Mouse (Mus musculus): ENCODE measurements around the gene Col23a1. TPM values are rescaled to one million over a fixed set of nuclear protein-coding genes. Genes with fewer than 3 reads are reported as not detected.
A peak's percentile ranks its signal among the peaks of the same experiment; 100 is the strongest.

The Col23a1 gene
- polyA plus RNA-seq, 1 experiment from 2014 or later: 11.1 TPM

DNA sequence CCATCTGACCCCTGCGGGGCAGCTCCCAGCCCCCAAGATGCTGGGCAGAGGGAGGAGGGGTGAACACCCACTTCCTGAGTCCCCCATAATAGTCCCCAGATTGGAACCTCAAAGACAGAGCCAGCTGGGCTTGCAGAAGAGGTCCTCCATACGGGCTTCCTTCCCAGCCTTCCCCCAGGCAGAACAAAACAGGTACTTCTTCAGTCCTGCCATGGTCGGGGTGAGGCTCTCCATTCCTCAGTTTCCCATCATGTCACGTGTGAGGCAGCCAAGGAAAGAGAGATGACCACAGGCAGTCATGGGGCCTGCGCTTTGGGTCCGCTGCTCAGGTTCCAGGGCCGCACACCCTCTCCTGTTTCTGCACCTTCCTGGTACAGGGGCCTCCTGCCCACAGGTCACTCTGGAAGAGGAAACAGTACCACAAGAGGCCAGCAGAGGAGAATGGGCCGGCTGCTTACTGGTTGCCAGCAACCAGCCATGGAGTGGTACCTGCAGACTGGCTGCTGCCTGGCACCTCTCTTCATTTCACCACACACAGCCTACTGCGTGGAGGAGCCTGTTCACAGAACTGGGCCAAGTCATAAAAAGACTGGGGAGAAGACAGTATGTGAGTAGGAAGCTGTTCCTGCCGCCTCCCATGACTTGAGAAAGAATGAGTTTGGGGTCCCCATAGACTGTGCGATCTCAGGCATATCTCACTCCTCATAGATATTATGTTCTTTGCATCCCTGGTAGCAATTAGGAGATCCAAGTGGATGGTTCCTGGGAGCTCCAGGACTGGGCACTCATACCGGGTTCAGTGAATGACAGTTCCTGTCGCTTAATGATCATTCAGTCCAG, 249.4 kb downstream of the Col23a1 start:
- Histone ChIP-seq H3K9ac (ENCODE audit: low read length) (no peak overlapping the region), H3K4me1 (ENCODE audit: control insufficient read depth, insufficient read depth, low read length) (0 out of 2 replicates have a peak, but pooled peaks cover 4% of the 10 kb centered on the region), H3K4me2 (no peak overlapping the region), H3K27ac (ENCODE audit: low read depth, low read length) (no peak overlapping the region), H3K4me3 (ENCODE audit: low read depth, low read length) (no peak overlapping the region), H3K27me3 (ENCODE audit: control insufficient read depth, insufficient read depth, low read length) (no peaks in the 10 kb centered on the region), H3K36me3 (ENCODE audit: control insufficient read depth, insufficient read depth, low read length) (no peaks in the 10 kb centered on the region), H3K9me3 (ENCODE audit: control insufficient read depth, low read length) (no peaks in the 10 kb centered on the region)
- WGBS: 57% methylated on average over 13 of the region's 13 CpGs
- DNase-seq (ENCODE audit: low spot score, missing footprints) (no peak), ATAC-seq (ENCODE audit: low FRiP score) (peak; percentile 3; the same call in 1 of the 2 replicates)

DNA sequence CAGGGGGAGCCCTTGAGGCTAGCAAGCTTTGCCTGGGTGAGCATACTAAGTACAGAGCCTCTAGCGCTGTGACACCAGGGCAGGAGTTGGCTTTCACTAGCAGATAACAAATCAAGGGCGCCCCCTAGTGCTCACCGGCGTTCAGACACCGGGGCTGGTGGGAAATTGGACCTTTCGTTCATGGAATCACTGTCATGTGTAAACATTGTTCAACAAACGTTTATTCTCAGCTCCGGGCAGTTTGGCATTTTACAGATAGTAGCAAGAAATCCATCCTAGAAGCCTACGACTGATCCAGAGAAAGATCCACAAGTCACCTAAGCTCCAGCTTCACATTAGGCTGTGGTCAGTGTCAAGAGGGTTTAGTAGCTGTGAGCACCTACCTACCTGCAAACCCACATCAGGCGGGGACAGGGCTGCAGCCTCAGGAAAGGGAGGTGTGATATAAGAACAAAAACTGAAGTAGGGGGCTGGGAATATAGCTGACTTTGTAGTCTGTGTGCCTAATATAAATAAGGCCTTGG, 250.1 kb downstream of the Col23a1 start:
- 13% methylated on average over 10 of the region's 10 CpGs for WGBS
- no peak overlapping the region for H3K9ac ChIP-seq (ENCODE audit: low read length)
- no peak overlapping the region for H3K27ac ChIP-seq (ENCODE audit: low read depth, low read length)
- peak; percentile 88 for ATAC-seq (ENCODE audit: low FRiP score)
- H3K4me3 ChIP-seq (ENCODE audit: low read depth, low read length): no peak overlapping the region
- DNase-seq (ENCODE audit: low spot score, missing footprints): peak; percentile 100
- H3K9me3 ChIP-seq (ENCODE audit: control insufficient read depth, low read length): no peaks in the 10 kb centered on the region
- no peaks in the 10 kb centered on the region for H3K27me3 ChIP-seq (ENCODE audit: control insufficient read depth, insufficient read depth, low read length)
- no peak overlapping the region for H3K4me2 ChIP-seq
- 0 out of 2 replicates have a peak, but pooled peaks cover 4% of the 10 kb centered on the region for H3K4me1 ChIP-seq (ENCODE audit: control insufficient read depth, insufficient read depth, low read length)
- no peaks in the 10 kb centered on the region for H3K36me3 ChIP-seq (ENCODE audit: control insufficient read depth, insufficient read depth, low read length)

DNA sequence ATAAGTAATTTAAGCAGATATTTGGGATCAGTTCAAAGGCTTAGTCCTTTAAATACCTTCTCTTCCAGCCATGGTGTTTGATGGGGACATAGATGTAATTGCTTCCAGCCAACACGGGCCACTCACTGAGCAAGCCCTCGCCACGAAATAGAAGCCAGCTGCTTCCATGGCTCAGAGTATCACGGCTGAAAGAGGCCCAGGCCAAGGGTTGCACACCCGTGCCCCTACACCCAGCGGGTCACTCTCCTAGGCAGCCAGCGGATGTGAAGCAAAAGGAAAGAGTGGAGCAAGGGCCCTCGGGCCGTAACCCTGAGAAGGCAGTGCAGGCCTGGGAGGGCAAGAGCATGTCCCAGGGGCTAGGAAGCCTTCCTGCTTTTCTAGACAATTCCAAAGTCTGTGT, 252.7 kb downstream of the Col23a1 start:
- H3K36me3 ChIP-seq (ENCODE audit: control insufficient read depth, insufficient read depth, low read length): no peaks in the 10 kb centered on the region
- no peak for DNase-seq (ENCODE audit: low spot score, missing footprints)
- H3K4me3 ChIP-seq (ENCODE audit: low read depth, low read length): no peak overlapping the region
- no peak overlapping the region for H3K27ac ChIP-seq (ENCODE audit: low read depth, low read length)
- H3K9me3 ChIP-seq (ENCODE audit: control insufficient read depth, low read length): no peaks in the 10 kb centered on the region
- H3K4me1 ChIP-seq (ENCODE audit: control insufficient read depth, insufficient read depth, low read length): 0 out of 2 replicates have a peak, but pooled peaks cover 4% of the 10 kb centered on the region
- no peak overlapping the region for H3K9ac ChIP-seq (ENCODE audit: low read length)
- WGBS: 55% methylated on average over 9 of the region's 9 CpGs
- no peak for ATAC-seq (ENCODE audit: low FRiP score)
- no peak overlapping the region for H3K4me2 ChIP-seq
- no peaks in the 10 kb centered on the region for H3K27me3 ChIP-seq (ENCODE audit: control insufficient read depth, insufficient read depth, low read length)

DNA sequence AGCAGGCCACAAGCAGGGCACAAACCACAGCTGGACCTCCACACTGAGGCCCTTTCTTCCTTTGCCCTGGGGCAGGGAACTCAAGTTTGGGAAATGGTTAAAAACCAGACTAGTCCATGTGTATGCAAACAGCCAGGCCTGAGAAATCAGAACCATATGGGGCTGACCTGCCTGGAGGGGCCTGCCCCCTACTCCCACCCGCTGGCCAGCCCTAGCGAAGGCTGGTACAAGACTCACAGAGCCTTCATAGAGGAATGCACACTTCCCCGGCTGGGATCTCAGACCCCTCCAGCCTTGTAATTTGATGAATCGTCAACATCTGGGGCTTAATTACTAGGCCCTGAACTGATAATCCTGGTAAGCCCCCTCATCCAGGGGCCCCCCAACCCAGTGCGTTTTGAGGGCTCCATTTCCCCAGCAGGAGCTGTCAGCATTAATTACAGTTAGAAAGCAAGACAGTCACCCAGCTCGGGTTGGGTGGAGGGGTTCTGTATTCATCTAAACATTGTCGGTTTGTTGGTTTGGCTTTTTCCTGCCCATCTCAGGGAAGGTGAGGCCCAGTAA, 253.8 kb downstream of the Col23a1 start:
- no peak overlapping the region for H3K4me3 ChIP-seq (ENCODE audit: low read depth, low read length)
- WGBS: 34% methylated on average over 7 of the region's 7 CpGs
- ATAC-seq (ENCODE audit: low FRiP score) (no peak), DNase-seq (ENCODE audit: low spot score, missing footprints) (no peak)
- no peaks in the 10 kb centered on the region for H3K36me3 ChIP-seq (ENCODE audit: control insufficient read depth, insufficient read depth, low read length)
- no peaks in the 10 kb centered on the region for H3K9me3 ChIP-seq (ENCODE audit: control insufficient read depth, low read length)
- H3K27me3 ChIP-seq (ENCODE audit: control insufficient read depth, insufficient read depth, low read length): no peaks in the 10 kb centered on the region
- H3K27ac ChIP-seq (ENCODE audit: low read depth, low read length): no peak overlapping the region
- H3K4me1 ChIP-seq (ENCODE audit: control insufficient read depth, insufficient read depth, low read length): 0 out of 2 replicates have a peak, but pooled peaks cover 2% of the 10 kb centered on the region
- 0 out of 2 replicates have a peak overlapping the region, but pooled peaks have one; percentile 35 for H3K9ac ChIP-seq (ENCODE audit: low read length)
- H3K4me2 ChIP-seq: no peak overlapping the region

DNA sequence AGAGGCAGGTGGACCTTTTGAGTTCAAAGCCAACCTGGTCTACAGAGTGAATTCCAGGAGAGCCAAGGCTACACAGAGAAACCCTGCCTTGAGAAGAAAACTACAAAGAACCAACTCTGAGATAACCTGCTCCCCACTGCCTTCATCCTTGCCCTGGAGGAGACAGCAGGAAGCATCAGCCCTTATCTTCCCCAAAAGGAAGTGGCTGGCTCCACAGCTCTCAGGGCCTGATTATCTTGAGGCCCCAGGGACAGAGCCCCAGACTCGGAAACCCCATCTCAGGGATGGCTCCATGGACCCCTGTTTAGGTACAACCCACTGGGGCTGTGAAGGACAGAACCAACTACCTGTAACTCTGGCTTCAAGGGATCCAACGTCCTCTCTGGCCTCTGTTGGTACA, 254.7 kb downstream of the Col23a1 start:
- Histone ChIP-seq H3K4me3 (ENCODE audit: low read depth, low read length) (no peak overlapping the region), H3K4me2 (no peak overlapping the region), H3K27ac (ENCODE audit: low read depth, low read length) (no peak overlapping the region), H3K9ac (ENCODE audit: low read length) (no peak overlapping the region), H3K27me3 (ENCODE audit: control insufficient read depth, insufficient read depth, low read length) (no peaks in the 10 kb centered on the region), H3K36me3 (ENCODE audit: control insufficient read depth, insufficient read depth, low read length) (no peaks in the 10 kb centered on the region), H3K9me3 (ENCODE audit: control insufficient read depth, low read length) (no peaks in the 10 kb centered on the region), H3K4me1 (ENCODE audit: control insufficient read depth, insufficient read depth, low read length) (0 out of 2 replicates have a peak, but pooled peaks cover 2% of the 10 kb centered on the region)
- ATAC-seq (ENCODE audit: low FRiP score) (no peak), DNase-seq (ENCODE audit: low spot score, missing footprints) (no peak)
- WGBS: 72% methylated on average over 2 of the region's 2 CpGs

DNA sequence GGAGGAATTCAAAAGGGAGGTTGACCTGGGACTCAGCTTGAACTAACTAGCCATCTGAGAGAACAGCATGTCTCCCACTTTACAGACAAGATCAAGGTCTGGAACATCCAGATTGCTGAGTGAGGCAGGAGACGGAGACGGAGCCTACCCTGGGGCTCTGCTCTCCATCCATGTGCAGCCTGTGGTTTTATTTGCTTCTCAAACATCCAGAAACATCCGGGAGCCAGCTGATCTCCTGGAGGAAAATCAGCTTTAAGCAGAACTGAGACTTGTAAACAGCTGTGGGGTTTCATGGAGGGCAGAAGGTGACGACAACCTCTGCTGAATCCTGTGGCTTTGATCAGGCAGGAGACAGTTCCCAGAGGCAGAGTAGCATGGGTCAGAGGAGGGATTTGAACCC, 256.1 kb downstream of the Col23a1 start:
- ATAC-seq (ENCODE audit: low FRiP score) (no peak), DNase-seq (ENCODE audit: low spot score, missing footprints) (no peak)
- WGBS: 77% methylated on average over 4 of the region's 4 CpGs
- Histone ChIP-seq H3K27me3 (ENCODE audit: control insufficient read depth, insufficient read depth, low read length) (no peaks in the 10 kb centered on the region), H3K4me2 (no peak overlapping the region), H3K9ac (ENCODE audit: low read length) (no peak overlapping the region), H3K9me3 (ENCODE audit: control insufficient read depth, low read length) (no peaks in the 10 kb centered on the region), H3K36me3 (ENCODE audit: control insufficient read depth, insufficient read depth, low read length) (no peaks in the 10 kb centered on the region), H3K27ac (ENCODE audit: low read depth, low read length) (no peak overlapping the region), H3K4me1 (ENCODE audit: control insufficient read depth, insufficient read depth, low read length) (0 out of 2 replicates have a peak, but pooled peaks cover 2% of the 10 kb centered on the region), H3K4me3 (ENCODE audit: low read depth, low read length) (no peak overlapping the region)

DNA sequence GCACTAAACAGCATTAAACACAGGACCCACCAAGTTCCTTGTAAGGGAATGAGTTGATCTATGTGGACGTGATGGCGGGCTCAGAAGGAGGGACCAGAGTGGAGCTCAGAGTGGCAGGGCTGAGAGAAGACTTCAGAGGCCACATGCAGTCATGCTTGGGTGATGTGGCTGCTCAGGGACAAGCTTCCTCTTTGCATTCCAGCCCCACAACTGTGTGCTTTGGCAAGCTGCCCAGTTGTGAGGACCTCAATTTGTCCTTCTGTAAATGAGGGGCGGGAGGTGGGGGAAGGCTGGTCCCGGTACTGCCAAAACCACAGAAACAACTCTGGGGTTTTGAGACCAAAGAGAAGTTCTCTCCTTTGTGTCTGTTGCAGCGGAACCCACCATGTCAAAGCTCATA, 261.5 kb downstream of the Col23a1 start:
- Histone ChIP-seq H3K27me3 (ENCODE audit: control insufficient read depth, insufficient read depth, low read length) (no peaks in the 10 kb centered on the region), H3K4me2 (no peak overlapping the region), H3K9ac (ENCODE audit: low read length) (no peak overlapping the region), H3K9me3 (ENCODE audit: control insufficient read depth, low read length) (no peaks in the 10 kb centered on the region), H3K4me1 (ENCODE audit: control insufficient read depth, insufficient read depth, low read length) (no peaks in the 10 kb centered on the region), H3K36me3 (ENCODE audit: control insufficient read depth, insufficient read depth, low read length) (no peaks in the 10 kb centered on the region), H3K4me3 (ENCODE audit: low read depth, low read length) (no peak overlapping the region), H3K27ac (ENCODE audit: low read depth, low read length) (no peak overlapping the region)
- ATAC-seq (ENCODE audit: low FRiP score) (no peak), DNase-seq (ENCODE audit: low spot score, missing footprints) (no peak)
- WGBS: 85% methylated on average over 5 of the region's 5 CpGs

DNA sequence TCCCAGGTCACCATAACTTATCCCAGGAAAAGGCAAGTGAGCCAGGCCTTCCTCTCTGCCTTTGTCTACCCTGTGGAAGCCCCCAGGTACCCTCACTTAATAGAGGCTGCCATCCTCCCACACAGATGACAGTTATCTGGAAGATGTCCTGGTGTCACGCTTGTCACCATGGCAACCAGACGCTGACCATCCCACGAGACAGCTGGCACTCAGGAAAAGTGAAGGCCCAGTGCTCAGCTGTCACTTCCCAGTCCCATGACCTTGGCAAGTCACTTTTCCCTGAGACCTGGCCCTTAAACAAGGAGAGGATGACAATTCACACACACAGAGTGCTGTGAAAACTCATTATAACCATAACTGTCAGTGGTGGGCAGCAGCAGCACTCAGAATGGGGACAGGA, 262.4 kb downstream of the Col23a1 start:
- no peak for ATAC-seq (ENCODE audit: low FRiP score)
- 57% methylated on average over 3 of the region's 3 CpGs for WGBS
- no peak for DNase-seq (ENCODE audit: low spot score, missing footprints)

DNA sequence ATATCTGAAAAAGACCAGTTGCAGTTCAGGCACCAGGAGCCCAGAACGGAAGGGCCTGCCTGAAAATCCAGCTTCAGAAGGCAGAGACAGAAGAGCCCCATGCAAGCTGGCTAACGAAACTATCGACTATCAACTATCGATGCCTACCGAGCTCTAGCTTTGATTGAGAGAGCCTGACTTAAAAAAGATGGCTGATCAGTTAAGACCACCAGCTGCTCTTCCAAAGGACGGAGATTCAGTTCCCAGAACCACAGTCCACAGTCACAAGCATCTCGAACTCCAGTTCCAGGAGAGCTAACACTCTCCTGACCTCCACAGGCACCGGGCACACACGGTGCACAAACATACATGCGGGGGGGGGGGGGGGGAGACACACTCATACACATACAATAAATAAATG, 264.9 kb downstream of the Col23a1 start:
- 82% methylated on average over 9 of the region's 10 CpGs for WGBS
- Histone ChIP-seq H3K9ac (ENCODE audit: low read length) (no peak overlapping the region), H3K27ac (ENCODE audit: low read depth, low read length) (no peak overlapping the region), H3K4me1 (ENCODE audit: control insufficient read depth, insufficient read depth, low read length) (no peaks in the 10 kb centered on the region), H3K36me3 (ENCODE audit: control insufficient read depth, insufficient read depth, low read length) (no peaks in the 10 kb centered on the region), H3K4me3 (ENCODE audit: low read depth, low read length) (no peak overlapping the region), H3K4me2 (no peak overlapping the region; the same call in 1 of the 2 replicates), H3K27me3 (ENCODE audit: control insufficient read depth, insufficient read depth, low read length) (no peaks in the 10 kb centered on the region), H3K9me3 (ENCODE audit: control insufficient read depth, low read length) (no peaks in the 10 kb centered on the region)
- no peak for DNase-seq (ENCODE audit: low spot score, missing footprints)
- no peak for ATAC-seq (ENCODE audit: low FRiP score)

More for the DNA sequence above, 262.4 kb downstream of the Col23a1 start:
- Histone ChIP-seq H3K9ac (ENCODE audit: low read length) (no peak overlapping the region), H3K36me3 (ENCODE audit: control insufficient read depth, insufficient read depth, low read length) (no peaks in the 10 kb centered on the region), H3K27me3 (ENCODE audit: control insufficient read depth, insufficient read depth, low read length) (no peaks in the 10 kb centered on the region), H3K4me1 (ENCODE audit: control insufficient read depth, insufficient read depth, low read length) (no peaks in the 10 kb centered on the region), H3K27ac (ENCODE audit: low read depth, low read length) (no peak overlapping the region), H3K9me3 (ENCODE audit: control insufficient read depth, low read length) (no peaks in the 10 kb centered on the region), H3K4me3 (ENCODE audit: low read depth, low read length) (no peak overlapping the region), H3K4me2 (no peak overlapping the region)
